Comparison of ENCODE assay signal across 8 mouse cellular contexts in the genomic region with DNA sequence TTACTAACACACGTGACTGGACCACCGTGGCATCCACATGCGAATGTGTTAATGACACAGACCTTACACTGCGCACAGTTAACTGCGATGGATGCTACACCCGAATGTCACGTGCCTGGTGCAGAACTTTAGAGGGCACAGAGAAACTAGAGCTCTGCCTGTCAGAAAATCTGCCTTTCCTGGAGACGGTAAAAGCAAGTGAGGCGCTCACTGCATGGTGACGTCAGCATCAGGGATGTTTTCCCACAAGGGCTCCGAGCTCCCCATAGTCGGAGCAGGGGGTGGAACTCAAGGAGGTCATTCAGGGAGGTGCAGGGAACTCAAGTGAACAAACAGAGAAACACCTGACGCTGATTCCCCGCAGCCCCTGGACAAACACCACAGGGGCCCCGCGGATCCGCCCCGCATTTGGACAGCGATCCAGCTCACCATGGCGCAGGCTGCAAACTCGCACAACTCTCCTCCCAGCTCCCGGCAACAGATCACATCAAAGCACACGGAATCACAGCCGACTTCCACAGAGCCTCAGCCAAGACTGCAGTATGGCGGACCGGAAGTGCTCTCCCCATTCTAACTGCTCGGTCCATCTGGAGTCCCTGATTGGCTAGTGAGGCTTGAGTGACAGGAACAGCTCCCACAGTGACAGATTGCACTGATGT. TPM values are rescaled to one million over a fixed set of nuclear protein-coding genes. Genes with fewer than 3 reads are reported as not detected.
A peak's percentile ranks its signal among the peaks of the same experiment; 100 is the strongest.
DNase-seq lines count a peak whose midpoint lies in the region; ATAC-seq and TF ChIP-seq lines count a peak whose summit lies in the region.

A gene (minus strand): TSS at position 539 of the 659 bp plus-strand sequence.

- H3K4me3 ChIP-seq in CH12.LX (replicated peaks in 1 of 3; ENCODE audit: low read depth in 2 of 3, low read length in 2 of 3, poor library complexity in 1 of 3): peak within 1 kb of the TSS; percentile 62 to 86 (median 86)
- H3K4me3 ChIP-seq in forebrain, embryonic 14.5 days (ENCODE audit: low read depth, low read length): peak within 1 kb of the TSS; percentile 76
- H3K4me3 ChIP-seq in liver, embryonic 16.5 days (ENCODE audit: low read depth, low read length): peak within 1 kb of the TSS; percentile 70
- peak within 1 kb of the TSS; percentile 73 for H3K4me3 ChIP-seq in neural tube, embryonic 12.5 days

- TF ChIP-seq CTCF in CH12.LX (conservative IDR thresholded peaks at IDR 0.05 in 1 of 2, IDR thresholded peaks at IDR 0.05 in 1 of 2; ENCODE audit: low read depth in 2 of 2, low read length in 2 of 2): no peak

- dilution Hi-C loops in CH12.LX (cut with MboI; ENCODE audit: extremely low pct_ligation_motif_present, extremely low pct_unique_long_range_greater_than_20kb, low sequenced_read_pairs): no loop called here

- in situ Hi-C loops in CH12.LX (cut with MboI; ENCODE audit: low pct_ligation_motif_present, low pct_unique_long_range_greater_than_20kb, low sequenced_read_pairs): no loop called here

- H3K27ac ChIP-seq in CH12.LX (ENCODE audit: insufficient read depth, low read depth): no peak within 1 kb of the TSS
- H3K27ac ChIP-seq in forebrain, embryonic 14.5 days (ENCODE audit: low read depth, low read length): peak within 1 kb of the TSS; percentile 88
- H3K27ac ChIP-seq in liver, embryonic 16.5 days (ENCODE audit: low read length): no peak within 1 kb of the TSS
- H3K27ac ChIP-seq in neural tube, embryonic 12.5 days: peak within 1 kb of the TSS; percentile 64; the same call in 1 of the 2 replicates

- peaks cover 31% of the 10 kb centered on the region for H3K79me2 ChIP-seq in CH12.LX (replicated peaks; ENCODE audit: control insufficient read depth, extremely low read depth, insufficient read depth, poor library complexity, severe bottlenecking)

- peak; percentile 84 for TF ChIP-seq POLR2A in CH12.LX (IDR thresholded peaks at IDR 0.05; ENCODE audit: low read depth, low read length)

- peak within 1 kb of the TSS; percentile 79 for H3K4me2 ChIP-seq in CH12.LX (ENCODE audit: insufficient read depth, low read depth, poor library complexity, severe bottlenecking)
- peak within 1 kb of the TSS; percentile 60 for H3K4me2 ChIP-seq in forebrain, embryonic 14.5 days (ENCODE audit: low read length)
- peak within 1 kb of the TSS; percentile 61 for H3K4me2 ChIP-seq in liver, embryonic 16.5 days (ENCODE audit: low read depth, low read length)
- peak within 1 kb of the TSS; percentile 70 for H3K4me2 ChIP-seq in neural tube, embryonic 12.5 days (replicated peaks)

- no peak for TF ChIP-seq RAD21 in CH12.LX (IDR thresholded peaks at IDR 0.05; ENCODE audit: low read depth, low read length)

- 3% methylated on average over 27 of the region's 27 CpGs for WGBS in forebrain, embryonic 14.5 days
- WGBS in large intestine, adult 2 months: 2% methylated on average over 27 of the region's 27 CpGs
- WGBS in liver, embryonic 16.5 days (ENCODE audit: insufficient replicate concordance): 3% methylated on average over 27 of the region's 27 CpGs
- WGBS in neural tube, embryonic 12.5 days: 4% methylated on average over 27 of the region's 27 CpGs

- H3K9me3 ChIP-seq in CH12.LX (replicated peaks; ENCODE audit: low read length): peaks cover 4% of the 10 kb centered on the region
- H3K9me3 ChIP-seq in forebrain, embryonic 14.5 days (replicated peaks; ENCODE audit: control insufficient read depth, low read length): peaks cover 9% of the 10 kb centered on the region
- no peaks in the 10 kb centered on the region for H3K9me3 ChIP-seq in liver, embryonic 16.5 days (replicated peaks; ENCODE audit: control insufficient read depth, low read length)
- H3K9me3 ChIP-seq in neural tube, embryonic 12.5 days: peaks cover 32% of the 10 kb centered on the region

- H3K9ac ChIP-seq in CH12.LX (ENCODE audit: insufficient read depth, low read depth): peak within 1 kb of the TSS; percentile 51
- peak within 1 kb of the TSS; percentile 86 for H3K9ac ChIP-seq in forebrain, embryonic 14.5 days (ENCODE audit: low read length)
- H3K9ac ChIP-seq in liver, embryonic 16.5 days (ENCODE audit: low read depth, low read length): peak within 1 kb of the TSS; percentile 65
- H3K9ac ChIP-seq in neural tube, embryonic 12.5 days: peak within 1 kb of the TSS; percentile 73

- TF ChIP-seq EP300 in CH12.LX (IDR thresholded peaks at IDR 0.05; ENCODE audit: low read length): no peak

- intact Hi-C loops in heart, postnatal 14 days (cut with DNase I): no loop called here

- H3K27me3 ChIP-seq in CH12.LX (replicated peaks): peaks cover 4% of the 10 kb centered on the region
- no peaks in the 10 kb centered on the region for H3K27me3 ChIP-seq in forebrain, embryonic 14.5 days (replicated peaks; ENCODE audit: control insufficient read depth, insufficient read depth, low read length)
- H3K27me3 ChIP-seq in liver, embryonic 16.5 days (ENCODE audit: control insufficient read depth, insufficient read depth, low read depth, low read length): no peaks in the 10 kb centered on the region
- no peaks in the 10 kb centered on the region for H3K27me3 ChIP-seq in neural tube, embryonic 12.5 days (replicated peaks)

- peak; percentile 92 for DNase-seq in CH12.LX (ENCODE audit: extremely low read depth)
- peak; percentile 61 for DNase-seq in c-Kit-positive CD71-positive TER-119-positive erythroid progenitor cells, embryonic 14.5 days (ENCODE audit: low spot score)
- peak; percentile 96 for DNase-seq in forebrain, embryonic 14.5 days (ENCODE audit: low spot score)
- DNase-seq in heart, postnatal 14 days: peak; percentile 71 to 82
- peak; percentile 75 for DNase-seq in large intestine, adult 2 months (ENCODE audit: low read depth, low spot score)
- DNase-seq in telencephalon, adult 2 months (ENCODE audit: low read depth, low spot score): peak; percentile 91

- H3K4me1 ChIP-seq in CH12.LX (ENCODE audit: control insufficient read depth in 1 of 2, insufficient read depth in 2 of 2): peaks cover 6 to 25% of the 10 kb centered on the region in 2 experiments; a peak in 3 of 4 replicates
- H3K4me1 ChIP-seq in forebrain, embryonic 14.5 days (ENCODE audit: control insufficient read depth, insufficient read depth, low read length): no peaks in the 10 kb centered on the region
- no peaks in the 10 kb centered on the region for H3K4me1 ChIP-seq in liver, embryonic 16.5 days (ENCODE audit: control insufficient read depth, low read depth, low read length)
- peaks cover 7% of the 10 kb centered on the region for H3K4me1 ChIP-seq in neural tube, embryonic 12.5 days

- H3K36me3 ChIP-seq in CH12.LX (replicated peaks in 1 of 2; ENCODE audit: control insufficient read depth in 1 of 2, insufficient read depth in 1 of 2, low read length in 1 of 2): peaks cover 2 to 11% of the 10 kb centered on the region in 2 experiments
- H3K36me3 ChIP-seq in forebrain, embryonic 14.5 days (ENCODE audit: control insufficient read depth, insufficient read depth, low read length): no peaks in the 10 kb centered on the region
- H3K36me3 ChIP-seq in liver, embryonic 16.5 days (ENCODE audit: control insufficient read depth, insufficient read depth): no peaks in the 10 kb centered on the region
- H3K36me3 ChIP-seq in neural tube, embryonic 12.5 days: peaks cover 16% of the 10 kb centered on the region

- peak; percentile 100 for ATAC-seq in forebrain, embryonic 14.5 days
- peak; percentile 95 for ATAC-seq in liver, embryonic 16.5 days (ENCODE audit: low read depth)
- ATAC-seq in neural tube, embryonic 12.5 days (ENCODE audit: low FRiP score, low read depth): peak; percentile 100

TF ChIP-seq in CH12.LX, 34 proteins besides CTCF, POLR2A, EP300 and RAD21 (continues in another document):
- TF ChIP-seq ZNF384 (IDR thresholded peaks at IDR 0.05; ENCODE audit: low read depth, low read length) (no peak), KAT2A (IDR thresholded peaks at IDR 0.05; ENCODE audit: insufficient replicate concordance, low read length) (0 out of 2 replicates have a peak, but pooled peaks have one; percentile 37), MAX (IDR thresholded peaks at IDR 0.05; ENCODE audit: low read length) (peak; percentile 61; the same call in 1 of the 2 replicates), SMC3 (IDR thresholded peaks at IDR 0.05; ENCODE audit: low read depth, low read length) (no peak), ZMIZ1 (IDR thresholded peaks at IDR 0.05; ENCODE audit: low read depth, low read length) (peak; percentile 47; the same call in 1 of the 2 replicates), NELFE (IDR thresholded peaks at IDR 0.05; ENCODE audit: low read depth, low read length) (peak; percentile 81), NRF1 (IDR thresholded peaks at IDR 0.05; ENCODE audit: low read depth, low read length) (no peak), TBP (conservative IDR thresholded peaks at IDR 0.05; ENCODE audit: low read depth, low read length) (peak; percentile 89), SIN3A (IDR thresholded peaks at IDR 0.05; ENCODE audit: low read length) (peak; percentile 71), MAZ (IDR thresholded peaks at IDR 0.05; ENCODE audit: low read depth, low read length) (no peak), TCF12 (IDR thresholded peaks at IDR 0.05; ENCODE audit: low read depth, low read length) (peak; percentile 67), IRF4 (IDR thresholded peaks at IDR 0.05; ENCODE audit: low read depth, low read length) (0 out of 2 replicates have a peak, but pooled peaks have one; percentile 28), BHLHE40 (IDR thresholded peaks at IDR 0.05; ENCODE audit: low read depth, low read length) (peak; percentile 86), MYC (IDR thresholded peaks at IDR 0.05; ENCODE audit: low read depth, low read length) (0 out of 2 replicates have a peak, but pooled peaks have one; percentile 60), USF1 (IDR thresholded peaks at IDR 0.05; ENCODE audit: low read depth, low read length) (peak; percentile 52; the same call in 1 of the 2 replicates), MEF2A (IDR thresholded peaks at IDR 0.05; ENCODE audit: borderline replicate concordance, low read depth, low read length) (no peak), POLR2AphosphoS2 (IDR thresholded peaks at IDR 0.05; ENCODE audit: low read depth, low read length) (peak; percentile 64; the same call in 1 of the 2 replicates), JUND (conservative IDR thresholded peaks at IDR 0.05; ENCODE audit: low read depth, low read length) (no peak), JUN (IDR thresholded peaks at IDR 0.05; ENCODE audit: insufficient read depth, low read depth, low read length) (no peak), CHD2 (IDR thresholded peaks at IDR 0.05; ENCODE audit: low read length) (peak; percentile 78)

RNA-seq across cellular contexts. Expression of the gene that starts here (rescaled TPM):
- 5.6 and 7.1 TPM in 2 replicates for total RNA-seq in CH12.LX (2012; rRNA removed)
- 18.6 and 22.9 TPM in 2 replicates for total RNA-seq in CH12.LX (2014; rRNA removed)
- 8.3 and 9.0 TPM in 2 replicates for polyA plus RNA-seq in CH12.LX (2012; ENCODE audit: insufficient read length, low read depth)
- polyA plus RNA-seq in forebrain, embryonic 14.5 days (2014; fragmentation: Nextera tagmentation; extraction: Ambion mirVana): 20.0 and 23.8 TPM in 2 replicates
- 1 to 10 TPM; 6.6 to 7.0 TPM for total RNA-seq in heart, postnatal 14 days (2021)
- 0.81 and 0.97 TPM in 2 replicates for polyA plus RNA-seq in large intestine, adult 2 months (2012; rRNA removed)
- 2.0 and 2.4 TPM in 2 replicates for polyA plus RNA-seq in liver, embryonic 16.5 days (2015; fragmentation: Nextera tagmentation; extraction: Ambion mirVana)
- 16.4 and 17.6 TPM in 2 replicates for polyA plus RNA-seq in neural tube, embryonic 12.5 days (2016; fragmentation: Nextera tagmentation; extraction: Ambion mirVana)

Comparison
In these comparisons a context has a peak if more than half of its experiments do, and no peak if none do; other contexts are left out.
1. Peak in DNase-seq in large intestine, adult 2 months; RNA of the gene not detected or under 1 TPM.
2. H3K27ac ChIP-seq: peak in forebrain, embryonic 14.5 days (single experiment) and neural tube, embryonic 12.5 days (single experiment); none in CH12.LX (single experiment) and liver, embryonic 16.5 days (single experiment).
3. Peak in every context shown above with its lines, with median percentiles within 50 percentile points of each other: DNase-seq, H3K4me2 ChIP-seq, H3K4me3 ChIP-seq, H3K9ac ChIP-seq and ATAC-seq.